Mouse (Mus musculus): Measurements from ENCODE around the gene Gpat3. TPM values are rescaled to one million over a fixed set of nuclear protein-coding genes. Genes with fewer than 3 reads are reported as not detected.

Gene Gpat3
- polyA plus RNA-seq, 1 experiment from 2014 or later = 0.87 TPM

DNA sequence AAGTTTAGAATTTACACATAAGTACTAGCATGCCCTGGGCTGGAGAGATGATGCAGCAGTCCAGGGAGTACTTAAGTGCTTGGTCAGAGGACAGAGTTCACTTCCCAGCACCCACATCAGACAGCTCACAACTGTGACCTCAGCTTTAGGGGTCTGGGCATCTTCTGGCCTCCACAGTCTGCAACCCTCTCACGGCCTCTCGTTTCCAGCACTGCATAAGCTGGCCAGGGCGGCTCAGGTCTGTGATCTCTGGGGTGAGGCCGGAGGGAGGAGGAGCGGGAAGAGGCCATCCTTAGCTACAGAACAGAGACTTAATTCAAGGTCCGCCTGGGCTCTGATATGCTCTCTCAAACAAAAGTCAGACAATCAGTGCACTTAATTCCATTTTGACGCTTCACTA lies 29.2 kb downstream of the Gpat3 start:
- Histone ChIP-seq H3K36me3 (ENCODE audit: inconsistent target) (no peaks in the 10 kb centered on the region), H3K27ac (no peak overlapping the region), H3K79me2 (ENCODE audit: inconsistent target) (no peaks in the 10 kb centered on the region), H3K4me3 (ENCODE audit: inconsistent target) (no peak overlapping the region)
- 92% methylated on average over 7 of the region's 7 CpGs for WGBS (ENCODE audit: missing documents)

DNA sequence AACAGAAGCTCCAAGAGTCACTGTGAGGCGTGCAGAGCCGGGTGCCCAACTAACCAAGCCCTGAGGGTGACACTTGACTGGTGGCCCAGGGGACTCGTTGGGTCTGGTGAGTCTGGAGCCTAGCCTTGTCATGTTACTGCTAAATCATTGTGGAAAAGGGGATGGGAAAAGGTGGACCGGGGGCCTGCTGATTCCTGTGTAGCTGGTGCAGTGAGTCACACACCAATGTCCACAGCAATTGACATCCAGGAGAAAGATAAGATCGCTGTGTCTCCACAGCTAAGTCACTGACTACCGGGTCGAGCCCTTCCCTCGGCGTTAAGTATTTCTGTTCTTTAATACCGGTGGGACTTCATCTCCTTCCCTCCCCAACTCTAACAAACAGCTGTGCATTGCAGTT lies 29.7 kb downstream of the Gpat3 start:
- Histone ChIP-seq H3K27ac (no peak overlapping the region), H3K4me3 (ENCODE audit: inconsistent target) (no peak overlapping the region), H3K79me2 (ENCODE audit: inconsistent target) (no peaks in the 10 kb centered on the region), H3K36me3 (ENCODE audit: inconsistent target) (no peaks in the 10 kb centered on the region)
- 73% methylated on average over 10 of the region's 10 CpGs for WGBS (ENCODE audit: missing documents)

DNA sequence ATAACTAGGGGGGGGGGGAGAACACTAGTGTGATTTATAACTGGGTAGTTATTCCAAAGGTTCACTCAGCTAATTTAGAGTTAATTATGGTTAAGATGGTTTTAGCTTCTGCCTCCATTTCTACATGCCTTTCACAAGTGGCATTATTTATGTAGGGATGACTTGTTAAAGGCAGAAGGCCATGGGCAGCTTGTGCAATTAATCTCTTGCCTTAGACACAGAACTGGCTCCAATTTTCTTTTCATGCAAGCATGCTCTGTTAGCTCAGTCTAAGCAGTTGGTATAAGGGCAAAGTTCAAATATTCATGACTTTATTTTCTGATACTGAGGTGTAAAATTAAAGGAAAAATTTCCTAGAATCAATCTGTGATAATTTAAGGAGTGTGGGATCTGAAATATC lies 31.5 kb downstream of the Gpat3 start:
- H3K27ac ChIP-seq = no peak overlapping the region
- no peak overlapping the region for H3K4me3 ChIP-seq (ENCODE audit: inconsistent target)
- no peaks in the 10 kb centered on the region for H3K36me3 ChIP-seq (ENCODE audit: inconsistent target)
- H3K79me2 ChIP-seq (ENCODE audit: inconsistent target) = no peaks in the 10 kb centered on the region

DNA sequence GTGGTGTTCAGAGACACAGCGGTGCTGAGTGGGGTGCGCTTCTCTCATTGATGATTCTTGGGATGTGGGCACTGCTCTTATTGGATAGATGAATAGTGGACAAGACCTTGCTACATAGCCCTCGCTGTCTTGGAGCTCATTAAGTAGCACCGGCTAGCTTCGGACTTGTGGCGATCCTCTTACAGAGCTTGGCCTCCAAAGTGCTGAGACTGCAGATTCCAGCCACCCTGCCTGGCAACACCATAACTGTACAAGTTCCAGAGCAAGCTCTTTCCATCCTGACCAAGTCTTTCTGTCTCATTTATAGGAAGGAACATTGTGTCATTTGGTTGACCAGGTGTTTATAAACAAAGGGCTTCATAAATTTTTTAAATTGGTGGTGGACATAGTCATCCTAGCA lies 39.7 kb downstream of the Gpat3 start:
- 98% methylated on average over 6 of the region's 6 CpGs for whole genome bisulfite sequencing (ENCODE audit: missing documents)
- no peaks in the 10 kb centered on the region for H3K36me3 ChIP-seq (ENCODE audit: inconsistent target)
- no peak overlapping the region for H3K4me3 ChIP-seq (ENCODE audit: inconsistent target)
- H3K79me2 ChIP-seq (ENCODE audit: inconsistent target) = no peaks in the 10 kb centered on the region
- no peak overlapping the region for H3K27ac ChIP-seq

DNA sequence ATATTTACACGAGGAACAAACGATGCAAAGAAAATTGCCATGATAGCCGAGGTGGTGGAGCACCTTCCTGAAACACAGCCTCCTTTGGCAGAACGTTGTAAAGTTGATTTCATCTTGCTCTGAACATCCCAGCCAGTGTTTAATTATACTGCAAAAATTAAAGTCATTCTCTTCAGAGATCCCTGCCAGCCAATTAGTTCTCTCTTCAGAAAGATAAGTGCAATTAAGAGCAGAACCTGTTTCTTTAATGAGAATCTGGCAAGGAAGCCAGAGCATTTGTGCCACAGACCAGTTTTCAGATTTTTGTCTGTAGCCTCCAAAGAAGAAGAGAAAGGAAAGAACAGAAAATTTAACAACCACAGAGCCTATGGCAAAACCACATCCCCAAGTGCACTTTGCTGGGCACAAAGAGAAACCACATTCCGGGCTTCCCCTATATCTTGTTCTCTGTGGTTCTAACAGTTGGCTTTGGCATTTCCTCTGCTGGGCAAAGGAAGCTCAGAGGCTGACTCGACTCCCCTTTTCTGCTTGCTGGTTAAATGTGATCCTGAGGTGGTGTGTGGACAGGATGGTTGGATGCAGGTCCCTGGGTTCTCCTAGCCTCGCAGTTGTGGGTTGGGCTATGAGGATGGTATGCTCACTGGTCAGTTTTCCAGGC lies 40.9 kb downstream of the Gpat3 start:
- 16% methylated on average over 7 of the region's 7 CpGs for WGBS (ENCODE audit: missing documents)

DNA sequence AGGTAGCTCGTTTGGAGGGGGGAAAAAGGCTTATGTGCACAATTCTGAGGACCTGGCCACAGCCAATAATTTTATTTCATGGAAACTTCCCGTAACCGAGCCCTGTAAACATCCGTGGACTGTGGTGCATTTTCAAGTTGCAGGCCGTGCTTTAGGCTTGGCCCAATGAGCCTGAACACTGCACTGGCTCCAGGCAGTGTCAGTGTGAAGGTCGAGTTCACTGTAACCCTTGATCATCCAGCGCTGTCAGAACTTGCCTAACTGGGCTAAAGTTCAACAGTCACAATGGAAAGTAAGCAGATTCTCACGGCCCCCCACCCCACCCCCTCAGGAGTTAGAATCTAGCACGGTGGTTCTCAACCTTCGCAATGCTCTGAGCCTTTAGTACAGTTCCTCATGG lies 50.7 kb downstream of the Gpat3 start:
- H3K27ac ChIP-seq = no peak overlapping the region

More for the DNA sequence above, 40.9 kb downstream of the Gpat3 start:
- H3K79me2 ChIP-seq (ENCODE audit: inconsistent target) = no peaks in the 10 kb centered on the region
- H3K36me3 ChIP-seq (ENCODE audit: inconsistent target) = no peaks in the 10 kb centered on the region
- no peak overlapping the region for H3K4me3 ChIP-seq (ENCODE audit: inconsistent target)
- no peak overlapping the region for H3K27ac ChIP-seq

DNA sequence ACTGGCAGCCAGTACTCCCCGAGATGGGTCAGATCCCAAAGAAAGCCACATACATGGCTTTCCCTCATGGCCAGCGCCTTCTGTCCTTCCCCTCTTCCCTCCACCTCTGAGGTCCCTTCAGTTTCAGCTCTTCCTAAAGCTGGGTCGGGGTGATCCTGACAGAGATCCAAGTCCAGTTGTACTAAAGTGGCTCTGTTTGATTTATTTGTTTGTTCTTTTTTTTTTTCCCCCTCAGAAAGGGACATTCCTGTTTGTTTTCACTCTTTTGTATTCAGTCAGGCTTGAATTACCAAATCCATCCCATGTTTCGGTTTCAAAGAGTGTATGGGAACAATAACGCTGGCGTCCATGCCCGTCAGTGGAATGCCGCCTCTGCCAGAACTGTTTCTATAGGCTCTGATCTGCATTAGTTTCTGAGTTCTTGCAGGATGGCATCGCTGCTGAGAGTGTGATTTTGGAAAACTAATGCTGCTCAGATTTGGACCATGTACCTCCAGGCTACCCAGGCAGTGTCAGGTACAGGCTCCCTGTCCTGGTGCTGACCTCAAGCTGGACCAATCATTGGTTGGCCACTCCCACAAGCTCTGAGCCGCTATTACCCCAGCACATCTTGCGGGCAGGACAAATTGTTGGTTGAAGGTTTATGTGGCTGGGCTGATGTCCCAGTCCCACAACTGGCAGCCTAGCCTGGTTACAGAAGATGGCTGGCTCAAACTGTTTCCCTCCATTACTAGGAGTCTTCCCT lies 54.4 kb downstream of the Gpat3 start:
- H3K79me2 ChIP-seq (ENCODE audit: inconsistent target) = no peaks in the 10 kb centered on the region
- H3K27ac ChIP-seq = no peak overlapping the region
- H3K4me3 ChIP-seq (ENCODE audit: inconsistent target) = no peak overlapping the region
- no peaks in the 10 kb centered on the region for H3K36me3 ChIP-seq (ENCODE audit: inconsistent target)
- 91% methylated on average over 11 of the region's 11 CpGs for WGBS (ENCODE audit: missing documents)

More for the DNA sequence above, 50.7 kb downstream of the Gpat3 start:
- 93% methylated on average over 10 of the region's 10 CpGs for WGBS (ENCODE audit: missing documents)
- Histone ChIP-seq H3K79me2 (ENCODE audit: inconsistent target) (no peaks in the 10 kb centered on the region), H3K4me3 (ENCODE audit: inconsistent target) (no peak overlapping the region), H3K36me3 (ENCODE audit: inconsistent target) (no peaks in the 10 kb centered on the region)

DNA sequence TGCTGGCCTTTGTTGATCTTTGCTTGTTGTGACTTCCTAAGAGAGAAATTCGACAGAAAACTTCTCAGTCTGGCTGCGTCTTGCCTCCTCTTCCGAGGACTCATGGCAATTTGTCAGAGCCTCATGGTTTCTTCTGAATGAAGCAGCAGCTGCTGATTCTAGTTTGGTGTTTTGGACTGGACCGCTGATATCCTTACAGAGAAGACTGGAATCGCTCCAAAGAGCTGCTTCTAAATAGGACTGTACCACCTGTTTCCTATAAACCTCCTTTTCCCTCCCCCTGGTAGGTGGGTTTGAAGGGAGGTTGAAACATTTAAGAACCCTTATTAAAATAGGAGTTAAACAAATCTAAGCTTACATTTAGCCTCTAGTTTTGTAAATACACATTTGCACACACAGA lies 55.5 kb downstream of the Gpat3 start:
- Histone ChIP-seq H3K36me3 (ENCODE audit: inconsistent target) (no peaks in the 10 kb centered on the region), H3K27ac (no peak overlapping the region), H3K79me2 (ENCODE audit: inconsistent target) (no peaks in the 10 kb centered on the region), H3K4me3 (ENCODE audit: inconsistent target) (no peak overlapping the region)
- 92% methylated on average over 5 of the region's 5 CpGs for WGBS (ENCODE audit: missing documents)

DNA sequence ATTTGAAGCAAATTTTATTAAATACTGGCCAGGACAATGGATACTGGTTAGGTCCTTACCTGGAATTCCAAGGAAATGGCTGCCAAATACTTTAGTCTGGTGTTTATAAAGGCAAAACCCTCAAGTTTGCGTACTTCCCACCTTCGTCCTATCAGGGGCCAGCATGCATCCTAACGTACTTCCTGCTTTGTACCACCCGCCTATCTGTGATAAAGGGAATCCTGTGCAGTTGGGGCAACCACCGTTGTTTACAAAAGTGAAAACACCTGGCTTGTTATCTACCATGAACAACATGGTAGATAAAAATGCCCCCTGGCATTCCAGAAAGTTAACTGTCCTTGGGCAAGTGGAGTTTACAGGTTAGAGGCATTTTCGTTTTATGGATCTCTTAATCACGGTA lies 63.0 kb downstream of the Gpat3 start:
- Histone ChIP-seq H3K27ac (no peak overlapping the region), H3K79me2 (ENCODE audit: inconsistent target) (no peaks in the 10 kb centered on the region), H3K36me3 (ENCODE audit: inconsistent target) (no peaks in the 10 kb centered on the region), H3K4me3 (ENCODE audit: inconsistent target) (no peak overlapping the region)
- WGBS (ENCODE audit: missing documents) = 87% methylated on average over 7 of the region's 7 CpGs

DNA sequence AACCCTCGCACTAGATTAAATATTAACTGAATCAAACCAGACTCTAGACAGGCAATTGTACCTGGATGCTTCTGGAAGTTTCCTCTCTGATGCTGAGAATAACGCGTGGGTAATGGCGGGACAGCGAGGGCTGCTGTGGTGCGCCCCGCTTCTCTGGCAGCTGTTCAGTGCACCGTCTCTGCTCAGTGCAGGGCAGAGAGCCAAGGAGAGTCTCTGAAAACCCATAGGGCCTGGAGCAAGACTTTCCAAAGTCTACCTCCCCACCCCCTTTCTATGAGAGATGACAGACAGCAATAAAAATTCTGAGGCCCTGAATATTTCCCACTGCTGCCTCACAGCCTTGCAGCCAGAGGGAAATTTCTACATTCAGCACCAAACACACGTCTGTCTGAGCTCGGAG lies 63.4 kb downstream of the Gpat3 start:
- WGBS (ENCODE audit: missing documents) = 94% methylated on average over 8 of the region's 10 CpGs
- Histone ChIP-seq H3K36me3 (ENCODE audit: inconsistent target) (no peaks in the 10 kb centered on the region), H3K79me2 (ENCODE audit: inconsistent target) (no peaks in the 10 kb centered on the region), H3K4me3 (ENCODE audit: inconsistent target) (no peak overlapping the region), H3K27ac (no peak overlapping the region)

DNA sequence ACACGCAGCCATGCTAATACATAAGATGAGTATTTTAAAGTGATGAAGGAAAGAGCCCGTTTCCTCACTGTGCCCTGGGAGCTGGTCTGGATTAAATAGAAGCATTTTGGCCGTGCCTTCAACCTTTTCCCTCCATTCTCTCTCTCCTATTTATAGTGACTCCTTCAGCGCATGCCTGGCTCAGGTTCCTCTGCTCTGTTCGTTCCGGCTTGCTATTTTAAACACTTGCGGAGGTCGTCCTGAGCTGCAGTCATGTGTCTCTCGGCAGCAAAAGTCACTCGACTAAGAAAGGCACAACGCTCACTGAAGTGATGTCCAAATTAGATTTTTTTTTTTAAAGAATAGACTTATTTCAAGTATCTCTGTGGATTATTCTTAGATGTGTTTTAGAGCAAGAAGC lies 64.2 kb downstream of the Gpat3 start:
- H3K36me3 ChIP-seq (ENCODE audit: inconsistent target) = no peaks in the 10 kb centered on the region
- WGBS (ENCODE audit: missing documents) = 86% methylated on average over 11 of the region's 11 CpGs
- no peak overlapping the region for H3K27ac ChIP-seq
- no peaks in the 10 kb centered on the region for H3K79me2 ChIP-seq (ENCODE audit: inconsistent target)
- no peak overlapping the region for H3K4me3 ChIP-seq (ENCODE audit: inconsistent target)

DNA sequence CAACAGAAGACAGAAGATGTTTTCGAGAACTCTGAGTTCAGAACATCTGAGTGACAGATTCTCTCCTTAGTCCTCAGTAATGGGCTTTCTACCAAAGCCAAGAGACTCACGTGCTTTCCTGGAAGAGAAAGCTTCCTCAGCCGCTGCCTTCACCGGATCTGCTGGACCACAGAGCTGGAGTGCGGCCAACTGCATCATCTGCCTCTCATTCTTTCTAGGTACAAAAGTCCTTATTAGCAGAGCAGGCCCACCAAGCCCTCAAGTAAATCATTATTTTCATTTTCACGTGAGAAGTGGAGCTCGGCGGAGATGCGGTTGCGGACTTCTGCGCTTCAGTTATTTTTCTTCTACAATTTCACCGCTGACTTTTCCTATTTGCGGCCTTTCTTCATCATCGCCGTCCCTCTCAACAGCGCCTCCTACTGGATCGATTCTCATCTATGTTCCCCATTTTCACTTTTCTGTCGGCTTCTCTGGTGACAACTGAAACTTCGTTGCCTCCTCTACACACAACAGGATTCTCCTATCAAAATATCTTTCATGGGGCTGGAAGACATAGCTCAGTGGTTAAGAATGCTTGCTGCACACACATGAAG lies 66.1 kb downstream of the Gpat3 start:
- Histone ChIP-seq H3K36me3 (ENCODE audit: inconsistent target) (no peaks in the 10 kb centered on the region), H3K4me3 (ENCODE audit: inconsistent target) (no peak overlapping the region), H3K27ac (no peak overlapping the region), H3K79me2 (ENCODE audit: inconsistent target) (no peaks in the 10 kb centered on the region)
- WGBS (ENCODE audit: missing documents) = 32% methylated on average over 19 of the region's 19 CpGs

DNA sequence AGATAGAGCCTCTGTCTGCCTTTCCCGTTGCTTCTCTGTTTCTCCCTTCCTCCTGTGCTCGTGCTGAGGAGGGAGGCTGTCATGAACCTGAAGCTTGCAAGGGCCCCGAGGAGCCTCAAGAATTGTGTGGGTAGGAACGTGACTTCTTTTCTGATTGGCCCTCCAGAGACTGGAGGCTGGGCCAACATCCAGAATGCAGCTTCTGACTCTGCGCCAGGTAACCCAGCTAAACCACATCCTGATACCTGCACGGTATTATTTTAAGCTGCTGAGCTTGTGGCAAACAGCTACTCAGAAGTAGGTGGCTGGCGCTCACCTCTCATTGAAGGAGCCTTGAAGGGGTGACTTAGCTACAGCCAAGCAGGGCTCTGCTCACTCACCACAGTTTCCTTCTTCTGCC lies 66.9 kb downstream of the Gpat3 start:
- no peak overlapping the region for H3K4me3 ChIP-seq (ENCODE audit: inconsistent target)
- no peak overlapping the region for H3K27ac ChIP-seq
- 28% methylated on average over 7 of the region's 7 CpGs for WGBS (ENCODE audit: missing documents)
- no peaks in the 10 kb centered on the region for H3K79me2 ChIP-seq (ENCODE audit: inconsistent target)
- H3K36me3 ChIP-seq (ENCODE audit: inconsistent target) = no peaks in the 10 kb centered on the region

DNA sequence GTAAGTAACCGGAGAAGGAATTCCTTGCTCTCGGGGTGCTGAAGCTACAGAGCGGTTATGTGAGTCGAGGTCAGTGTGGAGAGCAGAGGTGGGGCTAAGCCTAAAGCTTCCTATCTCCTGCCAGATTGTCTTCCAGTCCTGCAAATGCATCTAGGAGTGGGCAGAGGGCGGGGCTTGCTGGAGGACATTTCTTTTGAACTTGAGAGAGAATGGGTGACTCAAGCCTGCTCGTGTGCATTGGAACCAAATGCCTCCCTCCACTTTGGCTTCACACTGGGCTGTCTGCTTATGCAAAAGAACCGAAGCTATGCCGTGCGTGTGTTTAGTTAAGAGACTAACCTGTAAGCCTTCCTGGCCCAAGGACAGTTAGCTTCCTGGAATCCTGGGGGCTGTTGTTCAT lies 67.8 kb downstream of the Gpat3 start:
- H3K27ac ChIP-seq = no peak overlapping the region
- H3K79me2 ChIP-seq (ENCODE audit: inconsistent target) = no peaks in the 10 kb centered on the region
- H3K4me3 ChIP-seq (ENCODE audit: inconsistent target) = no peak overlapping the region
- H3K36me3 ChIP-seq (ENCODE audit: inconsistent target) = no peaks in the 10 kb centered on the region
- WGBS (ENCODE audit: missing documents) = 78% methylated on average over 9 of the region's 9 CpGs

DNA sequence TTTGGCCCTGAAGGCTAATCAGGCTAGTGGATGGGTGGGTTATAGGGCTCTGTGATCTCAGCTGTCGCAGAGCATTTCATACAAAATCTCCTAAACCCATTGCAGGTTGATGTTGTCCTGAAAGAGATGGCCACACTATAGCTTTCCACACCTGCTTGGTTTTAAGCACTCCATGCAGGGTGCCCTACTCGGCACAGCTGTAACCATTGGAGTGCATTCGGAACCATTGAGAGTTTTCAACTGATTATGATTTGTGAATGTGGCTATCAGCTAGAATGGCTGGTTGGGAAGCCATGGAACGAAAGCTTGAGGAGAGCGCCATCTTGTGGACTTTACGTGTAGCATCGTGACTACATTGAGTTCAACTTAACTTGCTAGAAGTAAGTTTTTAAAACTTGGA lies 69.5 kb downstream of the Gpat3 start:
- H3K36me3 ChIP-seq (ENCODE audit: inconsistent target) = no peaks in the 10 kb centered on the region
- H3K4me3 ChIP-seq (ENCODE audit: inconsistent target) = no peak overlapping the region
- 13% methylated on average over 7 of the region's 7 CpGs for WGBS (ENCODE audit: missing documents)
- no peaks in the 10 kb centered on the region for H3K79me2 ChIP-seq (ENCODE audit: inconsistent target)
- no peak overlapping the region for H3K27ac ChIP-seq

All from macrophage (primary cell).